Mouse (Mus musculus): ENCODE data around the gene Ankrd55.

DNA sequence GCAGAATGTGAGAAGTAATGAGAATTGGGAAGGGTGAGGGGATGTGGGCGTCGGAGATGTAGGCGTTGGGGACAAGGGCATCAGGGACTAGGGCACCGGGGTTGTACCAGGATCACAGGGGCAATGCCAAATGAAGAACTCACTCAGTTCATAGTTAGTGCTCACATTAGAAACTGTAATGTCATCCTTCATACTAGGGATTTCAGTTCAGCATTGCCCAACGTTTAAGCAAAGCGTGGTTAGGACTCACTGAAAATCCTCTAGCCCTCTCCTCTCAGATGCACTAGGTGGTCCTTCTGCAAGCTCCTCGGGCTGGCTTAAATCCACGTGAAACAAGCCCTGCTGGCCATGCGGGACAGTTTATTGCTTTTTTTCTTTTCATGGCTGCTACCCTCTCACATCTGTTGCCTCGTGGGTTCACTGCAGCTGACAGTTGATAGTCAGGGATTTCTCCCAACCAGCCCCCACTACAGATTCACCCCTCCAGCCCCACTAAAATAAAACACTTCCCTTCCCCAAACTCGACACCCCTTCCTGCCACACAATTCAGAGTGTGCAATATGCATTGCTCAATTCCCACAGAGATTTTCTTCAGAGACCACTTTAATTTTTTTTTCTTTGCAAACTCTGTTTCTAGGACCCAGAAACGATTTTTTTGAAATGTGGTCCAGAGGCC, 35.5 kb downstream of the Ankrd55 start:
- no peak for TF ChIP-seq GATA1 (IDR thresholded peaks at IDR 0.05; ENCODE audit: borderline replicate concordance, low read length)
- no peak for TF ChIP-seq FLI1 (IDR thresholded peaks at IDR 0.05; ENCODE audit: low read length)
